Mouse (Mus musculus): ENCODE measurements around the gene Grrp1.

Grrp1 gene

GRCm38 (mm10) chr4:134246256-134246655 is 7.7 kb downstream of the Grrp1 start:
- in situ Hi-C loops (cut with MboI; ENCODE audit: low sequenced_read_pairs), result no loop called here

DNA sequence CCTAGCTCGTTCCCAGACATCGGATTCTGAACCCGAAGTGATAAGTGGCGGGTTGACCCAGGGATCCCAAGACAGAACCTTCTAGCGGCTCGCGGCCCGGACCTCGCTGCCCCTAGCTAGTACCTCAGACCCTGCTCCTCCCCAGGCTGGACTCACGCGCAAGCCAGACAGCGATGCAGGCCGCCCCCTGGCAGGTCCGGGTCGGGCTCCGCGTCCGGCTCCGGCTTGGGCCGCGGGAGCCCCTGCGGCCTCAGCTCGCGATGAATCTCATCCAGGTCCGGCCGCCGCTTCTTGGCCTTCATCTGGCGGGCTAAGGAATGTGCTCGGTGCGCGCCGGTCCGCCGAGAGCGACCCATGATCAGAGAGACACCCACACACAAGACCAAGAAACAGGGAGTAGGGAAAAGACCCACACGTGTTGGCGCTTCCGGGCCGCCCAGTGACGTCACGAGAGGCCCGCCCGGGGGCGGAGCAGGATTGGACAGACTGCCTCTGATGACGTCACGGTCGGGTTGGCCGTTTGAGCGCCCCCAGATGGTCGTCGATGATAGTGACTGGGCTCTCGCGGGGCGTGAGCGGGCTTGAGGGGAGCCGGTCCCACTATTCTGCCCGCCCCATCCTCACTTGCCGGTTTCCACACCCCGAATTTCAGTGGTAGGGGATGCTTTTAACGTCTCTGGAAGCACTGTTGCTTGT is 8.6 kb downstream of the Grrp1 start, which contains the start of gene Zfp593:
Gene Zfp593 (minus strand): TSS at position 445 of the 696 bp plus-strand sequence.
- in situ Hi-C loops (cut with MboI; ENCODE audit: low sequenced_read_pairs), result no loop called here

GRCm38 (mm10) chr4:134243516-134244250 is 10.2 kb downstream of the Grrp1 start, which contains the start of gene E130218I03Rik:
Gene E130218I03Rik (plus strand): TSS chr4:134243662.
- in situ Hi-C loops (cut with MboI; ENCODE audit: low sequenced_read_pairs), result no loop called here

DNA sequence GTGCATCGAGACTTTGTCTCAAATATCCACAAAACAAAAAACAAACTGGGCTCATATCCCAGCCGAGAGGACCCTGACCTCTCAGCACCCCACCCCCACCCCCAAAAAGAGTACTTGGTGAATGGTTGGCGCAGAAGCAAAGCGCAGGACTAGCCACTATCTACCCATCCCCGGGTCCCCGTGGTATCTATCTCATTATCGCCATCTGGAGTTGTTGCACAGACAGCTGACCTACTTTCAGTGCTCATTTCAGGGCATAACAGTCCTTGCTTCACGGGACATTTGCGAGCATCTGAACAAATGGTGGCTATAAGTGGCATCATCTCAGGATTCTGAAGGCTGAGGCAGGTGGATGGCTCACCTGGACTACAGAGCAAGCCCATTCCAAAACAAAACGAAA is 15.2 kb downstream of the Grrp1 start:
- in situ Hi-C loops (cut with MboI; ENCODE audit: low sequenced_read_pairs), result no loop called here

DNA sequence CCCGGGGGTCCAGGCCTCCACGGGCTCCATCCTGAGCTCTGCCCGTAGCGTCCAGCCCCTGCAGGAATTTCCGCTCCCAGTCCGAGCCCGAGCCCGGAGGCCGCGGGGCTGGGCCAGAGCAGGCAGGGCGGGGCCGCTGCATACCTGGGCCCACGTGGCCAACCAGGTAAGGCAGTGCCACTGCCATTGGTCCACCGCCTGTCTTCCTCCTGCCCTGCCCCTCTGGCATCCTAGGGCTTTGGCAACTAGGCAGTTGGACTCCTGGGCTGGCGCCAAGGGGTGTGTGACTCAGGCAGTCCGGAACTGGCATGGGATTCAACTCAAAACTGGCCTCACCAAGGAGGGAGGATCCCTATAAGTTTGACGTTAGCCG is 15.6 kb downstream of the Grrp1 start, which contains the start of gene Cnksr1:
Gene Cnksr1 (minus strand): TSS at position 121 of the 373 bp plus-strand sequence.
- in situ Hi-C loops (cut with MboI; ENCODE audit: low sequenced_read_pairs), result no loop called here

DNA sequence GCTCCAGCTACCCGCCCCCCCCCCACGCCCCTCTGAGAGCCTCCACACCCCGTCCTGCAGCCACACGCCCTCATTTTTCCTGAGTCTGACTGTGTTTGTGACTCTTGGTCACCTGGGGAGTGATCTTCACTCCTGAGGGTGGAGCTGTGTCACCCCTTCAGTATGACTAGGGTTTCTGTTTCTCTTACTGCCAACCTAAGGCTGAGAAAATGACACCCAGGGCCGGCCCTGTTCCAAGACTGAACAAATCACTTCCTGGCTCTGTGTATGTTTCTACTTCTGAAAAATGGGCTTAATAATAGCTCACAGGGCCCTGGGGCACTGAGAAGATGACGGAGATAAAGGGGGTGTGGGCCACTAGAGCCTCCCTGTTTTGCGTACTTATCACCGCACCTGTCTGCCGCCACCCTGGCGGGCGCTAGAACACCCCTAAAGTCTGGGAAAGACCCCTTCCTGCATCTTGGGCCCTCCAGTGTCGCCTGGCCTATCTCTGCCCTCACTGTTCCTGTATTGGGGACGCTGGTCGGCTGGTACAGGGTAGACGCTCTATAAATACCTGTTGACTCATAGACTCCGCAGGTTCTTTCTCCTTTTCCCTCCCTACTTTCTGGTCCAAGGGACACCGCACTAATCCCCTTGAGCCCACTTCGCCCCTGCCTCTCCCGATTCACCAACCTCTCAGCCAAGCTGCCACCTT is 16.2 kb downstream of the Grrp1 start:
- in situ Hi-C loops (cut with MboI; ENCODE audit: low sequenced_read_pairs), result no loop called here

- in situ Hi-C loops (cut with MboI; ENCODE audit: low sequenced_read_pairs), result no loop called here
Observed at GRCm38 (mm10) chr4:134234876-134235275, 19.0 kb downstream of the Grrp1 start.

- in situ Hi-C loops (cut with MboI; ENCODE audit: low sequenced_read_pairs), result no loop called here
Observed at GRCm38 (mm10) chr4:134230431-134230830, 23.5 kb downstream of the Grrp1 start.

DNA sequence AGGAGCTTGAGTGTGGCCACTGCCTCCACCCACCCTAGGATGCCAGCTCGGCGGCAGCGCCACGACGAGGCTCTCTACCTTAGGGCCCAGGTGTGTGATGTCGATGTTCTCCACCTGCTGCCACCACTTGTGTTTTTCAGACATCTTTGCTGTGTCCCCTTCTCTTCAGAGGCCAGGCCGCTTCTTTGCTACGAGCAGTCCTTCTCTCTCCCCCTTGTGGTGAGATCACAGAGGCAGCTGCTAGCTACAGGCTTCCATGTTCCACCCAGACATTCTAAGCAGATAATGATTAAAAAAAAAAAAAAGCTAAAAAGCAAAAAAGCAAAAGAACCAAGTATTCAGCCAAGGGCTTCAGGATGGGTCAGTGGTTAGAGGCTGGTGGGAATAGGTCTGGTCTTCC is 26.7 kb downstream of the Grrp1 start, which contains the start of gene Catsper4:
Gene Catsper4 (minus strand): TSS at position 190 of the 400 bp plus-strand sequence.
- in situ Hi-C loops (cut with MboI; ENCODE audit: low sequenced_read_pairs), result no loop called here

DNA sequence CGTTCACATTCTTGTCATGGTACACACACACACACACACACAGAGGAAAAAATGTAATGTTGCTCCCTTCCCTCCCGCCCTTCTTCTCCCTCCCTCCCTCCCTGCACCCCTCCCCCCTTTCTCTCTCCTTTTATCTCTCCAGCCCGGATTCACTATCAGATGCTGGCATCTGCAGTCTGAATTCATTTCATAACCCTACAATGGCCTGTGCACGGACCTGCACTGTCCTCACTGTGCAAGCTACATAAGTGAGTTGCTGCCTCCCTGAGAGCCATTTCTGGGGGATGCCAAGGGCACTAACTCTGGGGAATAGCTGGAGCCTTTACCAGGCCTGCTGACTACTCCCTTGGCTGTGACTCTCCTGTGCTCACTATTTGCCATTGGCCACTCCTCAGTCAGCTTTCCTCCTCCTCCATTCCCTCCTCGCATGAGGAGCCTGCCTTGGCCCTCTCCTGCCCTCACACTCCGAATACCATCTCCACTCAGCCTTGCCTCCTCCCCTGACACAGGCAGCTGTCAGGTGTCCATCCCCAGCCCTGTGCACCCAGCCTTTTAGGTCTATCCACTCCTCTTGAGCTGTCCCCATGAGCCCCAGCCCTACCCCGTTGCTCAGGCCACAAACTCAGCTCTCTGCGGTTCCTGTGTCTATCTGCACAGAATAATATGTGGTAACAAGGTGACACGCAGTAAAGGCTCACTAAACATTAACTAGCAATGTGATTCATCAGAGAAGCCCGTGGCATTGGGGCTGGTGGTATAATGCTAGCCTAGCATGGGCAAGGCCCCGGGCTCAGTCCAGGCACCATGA is 30.9 kb downstream of the Grrp1 start:
- in situ Hi-C loops (cut with MboI; ENCODE audit: low sequenced_read_pairs), result no loop called here

DNA sequence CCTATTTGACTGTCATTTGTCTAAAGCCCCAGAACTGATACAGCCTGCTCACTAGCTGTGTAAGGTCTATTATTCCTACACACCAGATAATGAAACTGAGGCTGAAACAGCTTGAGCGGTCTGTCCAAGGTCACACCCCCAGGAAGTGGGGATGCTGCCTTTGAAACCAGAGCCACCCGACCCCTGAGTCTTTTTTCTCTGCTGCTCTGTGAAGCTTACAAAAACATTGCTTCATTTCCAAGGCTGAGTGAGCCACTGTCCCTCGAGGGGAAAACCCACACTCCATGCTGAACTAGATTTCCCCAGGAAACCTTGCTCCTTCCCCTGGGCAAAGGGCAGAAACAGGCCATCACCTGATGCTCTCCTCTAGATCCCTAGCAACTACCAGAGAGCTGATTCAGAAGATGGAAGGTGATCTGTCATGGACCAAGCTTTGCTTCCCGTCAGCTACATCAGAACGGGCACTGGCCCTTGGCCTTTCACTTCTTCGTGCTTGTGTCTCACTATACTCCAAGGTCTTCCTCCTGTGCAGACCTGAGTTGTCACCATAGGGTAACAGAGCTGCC is 47.3 kb downstream of the Grrp1 start:
- in situ Hi-C loops (cut with MboI; ENCODE audit: low sequenced_read_pairs), result no loop called here

- in situ Hi-C loops (cut with MboI; ENCODE audit: low sequenced_read_pairs), result no loop called here
Observed at GRCm38 (mm10) chr4:134203340-134203896, 50.5 kb downstream of the Grrp1 start.

DNA sequence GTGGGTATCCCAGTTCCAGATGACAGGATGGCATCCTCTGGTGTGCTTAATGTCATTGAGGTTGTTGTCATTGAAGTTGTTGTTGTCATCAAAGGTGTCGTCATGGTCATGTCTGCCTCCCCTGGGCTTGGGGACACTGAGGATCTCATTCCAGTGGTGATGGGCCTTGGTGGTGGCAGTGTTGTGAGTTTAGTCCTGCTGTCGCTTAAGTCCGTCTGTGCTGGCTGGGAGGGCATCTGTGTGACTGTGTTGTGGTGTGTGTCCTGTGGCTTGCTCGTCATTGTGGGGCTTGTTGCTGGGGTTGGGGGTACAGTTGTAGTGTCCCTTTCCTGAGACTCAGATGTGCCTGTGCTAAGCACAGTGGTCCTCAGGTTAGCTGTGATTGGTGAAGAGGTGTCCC is 51.0 kb downstream of the Grrp1 start, which contains the start of gene Gm7534:
Gene Gm7534 (minus strand): TSS at position 101 of the 400 bp plus-strand sequence.
- in situ Hi-C loops (cut with MboI; ENCODE audit: low sequenced_read_pairs), result no loop called here

All from CH12F3 (cell line).